Mouse (Mus musculus): ENCODE results near the gene Spata18.
A peak's percentile ranks its signal among the peaks of the same experiment; 100 is the strongest.

Gene Spata18

DNA sequence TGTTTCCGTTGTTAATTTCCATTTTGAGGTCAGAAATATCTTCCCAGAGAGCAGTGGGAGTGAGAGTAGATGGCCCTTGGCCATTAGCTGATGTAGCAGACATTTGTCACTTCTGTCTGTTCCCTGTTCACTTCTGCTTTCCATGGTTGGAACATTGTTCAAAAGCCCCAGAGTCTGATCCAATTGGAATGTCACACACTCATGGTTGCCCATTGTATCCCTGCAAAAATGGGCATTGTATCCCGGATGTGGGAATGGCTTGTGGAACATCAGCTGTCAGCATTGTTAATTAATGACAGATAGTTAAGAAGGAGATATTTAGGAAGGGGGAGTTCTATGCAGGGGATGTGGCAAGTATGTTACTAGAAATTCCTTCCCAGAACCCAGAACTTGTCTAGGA, 65.8 kb downstream of the Spata18 start:
- DNase-seq (ENCODE audit: inconsistent ontology term), result peak; percentile 54

DNA sequence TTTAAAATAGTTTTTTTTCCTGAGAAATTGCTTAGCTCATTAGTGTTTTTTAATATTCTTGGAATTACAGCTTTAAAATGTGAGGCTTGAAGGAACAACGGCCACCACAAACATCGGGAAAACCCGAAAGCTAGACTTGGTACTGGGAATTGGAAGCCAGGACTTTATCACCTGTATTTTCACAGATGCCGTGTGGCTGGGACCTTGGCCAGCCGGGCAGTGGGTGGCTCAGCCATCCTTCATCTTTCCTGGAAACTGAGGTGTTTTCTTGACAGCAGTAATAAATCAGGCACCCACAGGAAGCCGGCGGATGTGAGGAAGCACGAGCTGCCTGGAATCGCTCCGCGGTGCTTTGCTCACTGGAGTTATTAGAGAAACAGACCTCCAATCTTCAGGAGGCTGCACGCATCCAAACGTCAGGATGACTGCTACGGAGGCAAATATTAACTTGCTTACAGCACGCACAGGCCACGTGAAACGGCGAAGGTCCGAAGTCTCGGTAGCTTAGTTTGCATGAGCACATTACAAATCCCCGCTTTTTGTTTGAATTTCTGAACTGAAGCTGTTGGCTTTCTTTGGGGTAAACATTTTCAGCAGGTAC, 70.6 kb downstream of the Spata18 start:
- DNase-seq (ENCODE audit: inconsistent ontology term), result no peak

DNA sequence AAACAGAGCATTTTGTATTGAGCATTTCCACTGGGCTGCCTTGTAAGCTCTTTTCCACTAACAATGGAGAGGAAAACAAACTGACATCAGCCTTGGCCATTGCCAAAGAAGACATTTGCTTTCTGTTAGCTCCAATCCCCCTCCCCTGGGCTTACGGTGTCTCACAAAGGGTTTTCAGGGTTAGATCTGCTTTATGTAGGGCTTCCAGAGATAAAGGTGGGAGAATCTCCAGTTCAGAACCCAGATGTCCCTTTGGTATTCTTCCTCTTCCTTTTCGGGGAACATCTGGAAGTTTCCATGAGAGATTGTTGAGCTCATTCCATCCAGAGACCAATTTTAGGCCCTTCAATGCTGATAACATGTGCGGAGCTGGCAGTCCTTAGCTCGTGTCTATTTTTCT, 74.8 kb downstream of the Spata18 start:
- no peak for DNase-seq (ENCODE audit: inconsistent ontology term)

DNA sequence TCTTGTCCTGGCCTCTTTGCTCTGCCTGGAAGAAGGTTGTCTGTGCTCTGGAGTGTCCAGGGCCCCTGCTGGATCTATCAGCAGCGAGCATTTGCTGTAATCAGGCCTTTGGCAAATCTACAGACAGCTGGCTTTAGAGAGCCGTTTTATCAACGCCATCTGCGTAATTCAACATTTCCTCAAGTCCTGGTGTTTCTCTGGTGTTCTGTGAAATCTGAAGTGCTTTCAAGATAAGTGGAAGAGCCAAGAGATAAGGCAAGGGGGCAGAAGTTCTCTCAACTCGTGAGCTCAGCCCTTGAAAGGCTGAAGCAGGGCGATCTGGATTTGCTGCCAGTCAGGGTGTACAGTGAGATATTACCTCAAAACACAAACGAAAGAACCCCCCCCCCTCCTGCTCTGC, 77.5 kb downstream of the Spata18 start:
- DNase-seq (ENCODE audit: inconsistent ontology term), result no peak
